Mouse (Mus musculus) stomach, embryonic 15.5 days (tissue): Measurements from ENCODE around the gene Cryba4. TPM values are rescaled to one million over a fixed set of nuclear protein-coding genes. Genes with fewer than 3 reads are reported as not detected.

Experiments
- ATAC-seq: fragments of 200-750 bp; cut with Nextera tagmentation; 2 replicates; pipeline ENCODE4 v1.8.0; 2017; ENCODE audit warnings: low read depth, moderate number of reproducible peaks, moderate TSS enrichment; ENCODE audit not compliant: insufficient read depth, low FRiP score
- H3K27ac ChIP-seq: fragments of 300-500 bp; sonication (generic); 2 replicates; pipeline ENCODE4 v1.5.1; 2015; ENCODE audit warnings: mild to moderate bottlenecking, inconsistent platforms
- H3K27me3 ChIP-seq: fragments of 300-500 bp; sonication (generic); replicated peaks from 2 replicates; pipeline ENCODE4 v1.6.1; 2015; ENCODE audit warnings: inconsistent platforms
- H3K36me3 ChIP-seq: fragments of 300-500 bp; sonication (generic); 2 replicates; pipeline ENCODE4 v1.6.1; 2015; ENCODE audit warnings: inconsistent platforms
- H3K4me1 ChIP-seq: fragments of 300-500 bp; sonication (generic); 2 replicates; pipeline ENCODE4 v1.6.1; 2015; ENCODE audit warnings: inconsistent platforms
- H3K4me2 ChIP-seq: fragments of 300-500 bp; sonication (generic); 2 replicates; pipeline ENCODE4 v1.6.1; 2015; ENCODE audit warnings: mild to moderate bottlenecking, inconsistent platforms
- H3K4me3 ChIP-seq: fragments of 300-500 bp; sonication (generic); replicated peaks from 2 replicates; pipeline ENCODE4 v1.5.1; 2015; ENCODE audit warnings: inconsistent platforms
- H3K9ac ChIP-seq: fragments of 300-500 bp; sonication (generic); 2 replicates; pipeline ENCODE4 v1.6.1; 2015; ENCODE audit warnings: inconsistent platforms
- H3K9me3 ChIP-seq: fragments of 300-500 bp; sonication (generic); 2 replicates; pipeline ENCODE4 v1.6.1; 2016; ENCODE audit warnings: inconsistent platforms
- WGBS: fragments of 180-500 bp; shearing (Covaris S2); methylation state at CpG from one replicate; pipeline ENCODE4 v1.1.7; 2015; 5-methylcytosine and 5-hydroxymethylcytosine counted together
- polyA plus RNA-seq: library from polyadenylated mRNA; unstranded; fragments of >200 nt; fragmentation: Nextera tagmentation; extraction: Ambion mirVana; gene quantifications from 2 replicates; pipeline ENCODE4 v1.2.1, GENCODE M21; 2015

Gene Cryba4
- polyA plus RNA-seq, 1 experiment from 2014 or later: 1.7 TPM

DNA sequence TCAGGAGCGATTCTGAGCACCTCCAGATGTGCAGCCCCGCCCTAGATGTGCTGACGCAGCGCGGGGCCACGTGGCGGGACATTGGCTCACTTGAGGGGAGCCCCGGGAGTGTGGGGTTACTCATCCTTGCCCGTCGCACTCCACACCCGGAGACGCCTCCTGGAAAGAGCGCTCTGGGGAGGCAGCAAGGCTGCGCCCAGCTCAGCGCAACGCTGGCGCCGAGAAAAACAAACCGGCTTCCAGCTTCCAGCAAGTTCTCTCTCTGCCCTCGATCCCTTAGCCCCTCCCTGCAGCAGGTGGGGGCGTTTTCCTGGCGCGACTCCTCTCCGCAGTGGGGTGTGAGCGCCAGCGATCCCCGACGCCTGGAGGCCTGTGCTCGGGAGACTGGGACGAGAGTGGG is 25.0 kb downstream of the Cryba4 start:
- H3K27me3 ChIP-seq: peaks cover 52% of the 10 kb centered on the region
- no peak for ATAC-seq
- no peak overlapping the region for H3K27ac ChIP-seq
- no peaks in the 10 kb centered on the region for H3K36me3 ChIP-seq
- H3K4me1 ChIP-seq: peaks cover 19% of the 10 kb centered on the region
- no peak overlapping the region for H3K9ac ChIP-seq
- WGBS: 1% methylated on average over 30 of the region's 30 CpGs
- H3K4me2 ChIP-seq: peak overlapping the region; percentile 56
- H3K9me3 ChIP-seq: no peaks in the 10 kb centered on the region
- H3K4me3 ChIP-seq: peak overlapping the region; percentile 37

DNA sequence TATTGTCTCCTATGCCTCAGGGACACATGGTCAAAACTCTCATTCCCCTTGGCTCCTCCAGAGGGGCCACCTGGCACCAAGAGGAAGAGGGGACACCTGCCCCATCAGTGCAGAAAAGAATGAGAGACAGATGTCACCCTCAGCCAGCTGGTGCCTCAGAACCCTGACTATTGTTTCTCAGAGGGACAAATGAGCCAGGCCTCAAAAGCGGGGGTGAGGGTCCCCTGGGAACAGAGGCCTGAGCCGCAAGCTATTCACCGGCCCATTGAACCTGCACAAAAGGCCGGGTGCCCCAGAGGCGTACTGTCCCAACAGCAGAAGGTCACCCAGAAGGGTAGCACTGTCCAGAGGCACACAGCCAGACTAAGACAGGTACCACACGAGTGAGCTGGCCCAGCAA is 26.7 kb downstream of the Cryba4 start:
- no peaks in the 10 kb centered on the region for H3K36me3 ChIP-seq
- H3K9ac ChIP-seq: no peak overlapping the region
- H3K9me3 ChIP-seq: no peaks in the 10 kb centered on the region
- H3K4me1 ChIP-seq: peaks cover 19% of the 10 kb centered on the region
- ATAC-seq: no peak
- H3K4me2 ChIP-seq: no peak overlapping the region
- peaks cover 51% of the 10 kb centered on the region for H3K27me3 ChIP-seq
- no peak overlapping the region for H3K4me3 ChIP-seq
- H3K27ac ChIP-seq: no peak overlapping the region
- 78% methylated on average over 6 of the region's 6 CpGs for WGBS

DNA sequence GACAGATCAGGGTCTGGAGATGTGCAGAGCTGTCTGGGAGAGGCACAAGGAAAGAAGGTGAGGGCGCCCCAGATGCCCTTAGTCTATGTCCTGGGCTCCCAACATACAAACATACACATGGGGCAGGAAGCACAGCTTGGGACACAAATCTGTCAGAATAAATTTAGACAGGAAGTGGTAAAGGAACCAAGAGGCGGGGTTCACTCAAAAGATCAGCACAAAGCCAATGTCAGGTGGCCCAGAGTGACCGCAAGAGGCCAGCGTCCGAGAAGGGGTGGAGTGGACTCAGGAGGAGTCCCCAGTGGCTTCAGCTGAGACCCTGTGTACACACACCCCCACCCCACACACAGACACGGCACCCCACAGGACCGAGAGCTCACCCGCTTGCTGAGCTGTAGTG is 32.1 kb downstream of the Cryba4 start:
- no peak overlapping the region for H3K4me2 ChIP-seq
- no peaks in the 10 kb centered on the region for H3K9me3 ChIP-seq
- H3K4me1 ChIP-seq: peaks cover 6% of the 10 kb centered on the region
- no peak overlapping the region for H3K4me3 ChIP-seq
- no peak overlapping the region for H3K9ac ChIP-seq
- 0 out of 2 replicates have a peak, but pooled peaks cover 3% of the 10 kb centered on the region for H3K27me3 ChIP-seq
- no peak for ATAC-seq
- WGBS: 85% methylated on average over 8 of the region's 8 CpGs
- no peaks in the 10 kb centered on the region for H3K36me3 ChIP-seq
- no peak overlapping the region for H3K27ac ChIP-seq

DNA sequence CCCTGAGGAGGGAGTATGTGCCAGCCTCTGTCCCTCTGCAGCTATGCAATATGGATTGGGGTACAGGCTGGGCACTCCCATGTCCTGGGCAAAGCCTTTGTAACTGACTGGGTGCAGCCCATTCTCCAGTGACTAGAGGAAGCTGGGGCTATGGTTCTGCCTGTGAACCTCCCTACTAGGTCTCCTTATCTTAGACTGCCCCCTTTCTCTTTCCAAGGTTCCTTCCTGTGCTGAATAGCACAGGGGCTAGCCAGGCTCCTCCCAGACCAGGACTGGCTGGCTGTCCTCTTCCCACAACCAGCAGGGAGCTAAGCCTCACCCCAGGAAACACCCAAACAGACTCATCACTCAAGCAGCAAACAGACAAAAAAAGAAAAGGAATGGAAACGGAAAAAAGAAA is 32.9 kb downstream of the Cryba4 start:
- 20% methylated on average over 1 of the region's 1 CpGs for WGBS
- Histone ChIP-seq H3K36me3 (no peaks in the 10 kb centered on the region), H3K4me2 (no peak overlapping the region), H3K27ac (no peak overlapping the region), H3K4me3 (no peak overlapping the region), H3K27me3 (0 out of 2 replicates have a peak, but pooled peaks cover 3% of the 10 kb centered on the region), H3K9ac (no peak overlapping the region), H3K4me1 (peaks cover 12% of the 10 kb centered on the region), H3K9me3 (no peaks in the 10 kb centered on the region)
- ATAC-seq: no peak

DNA sequence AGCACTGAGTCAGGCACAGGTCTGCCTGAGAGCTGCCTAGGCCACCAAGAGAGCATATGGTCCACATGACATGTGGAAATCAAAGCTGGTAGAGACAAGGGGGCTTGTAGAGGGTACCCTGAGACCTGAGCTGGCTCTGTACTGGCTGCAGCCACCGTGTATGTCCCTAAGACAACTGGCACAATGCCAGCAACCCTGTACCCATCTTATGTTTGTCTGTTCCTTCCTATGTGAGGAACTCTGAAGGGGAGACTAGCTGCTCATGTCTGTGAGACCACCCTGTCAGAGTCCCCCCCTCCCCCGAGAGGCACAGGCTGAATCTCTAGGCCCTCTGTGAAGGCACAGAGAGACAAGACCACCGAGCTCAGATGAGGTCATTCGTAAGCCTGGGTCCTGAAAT is 33.6 kb downstream of the Cryba4 start:
- no peak for ATAC-seq

DNA sequence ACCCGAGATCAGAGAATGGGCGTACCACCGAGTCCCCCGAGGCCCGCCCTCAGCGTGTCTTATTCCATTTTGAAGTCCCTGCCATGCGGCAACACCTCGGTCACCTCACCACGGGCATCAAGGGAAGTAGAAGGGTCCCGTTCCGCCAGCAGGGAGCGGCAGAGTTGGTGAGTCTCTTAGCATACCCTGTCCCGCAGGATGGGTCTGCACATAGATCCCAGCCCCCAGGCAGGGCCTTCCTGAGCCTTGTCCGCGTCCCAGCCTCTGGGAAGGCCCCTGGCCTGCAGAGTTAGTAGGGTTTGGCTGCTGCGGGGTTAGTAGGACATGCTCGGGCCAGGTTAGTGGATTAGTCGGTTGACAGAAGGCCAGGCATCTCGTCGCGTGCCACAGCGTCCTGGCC is 35.3 kb downstream of the Cryba4 start:
- H3K4me3 ChIP-seq: no peak overlapping the region
- H3K9ac ChIP-seq: no peak overlapping the region
- H3K36me3 ChIP-seq: no peaks in the 10 kb centered on the region
- H3K4me1 ChIP-seq: peaks cover 16% of the 10 kb centered on the region
- 63% methylated on average over 22 of the region's 22 CpGs for WGBS
- no peak overlapping the region for H3K27ac ChIP-seq
- H3K4me2 ChIP-seq: no peak overlapping the region
- no peaks in the 10 kb centered on the region for H3K27me3 ChIP-seq
- H3K9me3 ChIP-seq: no peaks in the 10 kb centered on the region
- ATAC-seq: no peak

More for the DNA sequence above, 33.6 kb downstream of the Cryba4 start:
- H3K4me3 ChIP-seq: no peak overlapping the region
- H3K9ac ChIP-seq: no peak overlapping the region
- H3K36me3 ChIP-seq: no peaks in the 10 kb centered on the region
- WGBS: 64% methylated on average over 4 of the region's 4 CpGs
- peaks cover 16% of the 10 kb centered on the region for H3K4me1 ChIP-seq
- H3K9me3 ChIP-seq: no peaks in the 10 kb centered on the region
- no peak overlapping the region for H3K27ac ChIP-seq
- H3K4me2 ChIP-seq: no peak overlapping the region
- H3K27me3 ChIP-seq: no peaks in the 10 kb centered on the region

DNA sequence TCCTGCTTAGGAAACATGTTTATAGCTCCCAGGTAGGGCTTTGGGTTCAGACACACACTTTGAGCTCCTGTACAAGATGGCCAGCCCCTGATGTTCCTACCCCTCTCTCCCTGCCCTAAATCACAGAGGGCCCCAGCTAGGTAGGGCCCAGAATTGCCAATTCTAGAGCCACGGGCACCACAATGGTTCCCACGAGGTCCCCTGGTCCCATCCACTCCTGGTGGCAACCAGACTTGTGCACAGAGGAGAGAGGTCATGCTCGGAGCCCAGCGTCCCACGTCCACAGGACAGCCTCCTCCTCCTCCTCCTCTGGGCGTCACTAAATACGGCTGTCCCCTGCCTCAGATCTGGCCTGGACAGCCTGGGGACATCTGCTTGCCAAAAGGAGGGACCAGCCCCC is 36.0 kb downstream of the Cryba4 start:
- H3K36me3 ChIP-seq: no peaks in the 10 kb centered on the region
- H3K4me1 ChIP-seq: peaks cover 16% of the 10 kb centered on the region
- no peak overlapping the region for H3K9ac ChIP-seq
- no peak overlapping the region for H3K27ac ChIP-seq
- no peak for ATAC-seq
- WGBS: 79% methylated on average over 7 of the region's 7 CpGs
- H3K4me3 ChIP-seq: no peak overlapping the region
- no peaks in the 10 kb centered on the region for H3K9me3 ChIP-seq
- H3K27me3 ChIP-seq: no peaks in the 10 kb centered on the region
- no peak overlapping the region for H3K4me2 ChIP-seq

DNA sequence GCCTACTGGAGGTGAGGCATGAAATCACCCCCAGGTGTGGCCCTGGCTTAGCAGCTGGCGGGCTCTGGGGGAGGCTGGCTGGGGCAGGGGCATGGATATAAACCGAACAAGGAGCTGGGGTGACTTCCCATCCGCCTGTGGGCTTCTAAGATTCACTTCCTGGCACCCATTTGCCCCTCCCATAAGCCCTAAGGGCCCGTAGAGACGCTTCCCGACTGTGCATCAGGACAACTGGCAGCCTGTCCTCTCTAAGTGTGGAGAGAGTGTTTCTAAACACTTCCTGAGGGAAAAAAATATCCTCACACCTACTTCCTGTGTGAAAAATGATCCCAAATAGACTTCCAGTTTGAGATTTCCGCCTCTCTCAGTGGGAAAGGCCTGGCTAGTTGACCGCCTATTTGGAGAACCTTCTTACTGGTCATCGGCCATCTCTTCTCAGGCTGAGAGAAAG is 36.5 kb downstream of the Cryba4 start:
- no peak for ATAC-seq
- 0 out of 2 replicates have a peak overlapping the region, but pooled peaks have one; percentile 2 for H3K4me3 ChIP-seq

DNA sequence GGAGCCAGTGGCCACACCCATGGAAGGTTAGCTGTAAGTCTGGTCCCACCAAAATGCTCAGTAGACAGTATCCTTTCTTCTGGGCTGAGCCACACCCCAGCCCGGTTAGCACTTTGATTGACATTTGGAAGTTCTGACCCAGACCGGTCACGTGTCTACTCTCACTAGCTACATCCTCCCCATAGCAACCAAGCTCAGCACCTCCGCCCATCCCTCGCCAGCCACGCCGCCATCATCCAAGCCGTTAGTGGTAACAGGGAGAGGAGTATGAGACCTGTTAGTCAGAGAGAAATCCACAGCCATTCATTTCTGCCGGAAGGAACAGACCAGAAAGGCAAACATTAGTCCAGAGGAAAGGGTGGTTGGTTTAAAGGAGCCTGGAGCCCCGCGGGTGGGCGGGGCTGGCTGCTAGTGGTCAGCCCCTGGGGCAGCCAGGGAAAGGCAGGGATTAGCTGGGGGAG is 37.0 kb downstream of the Cryba4 start:
- Histone ChIP-seq H3K4me3 (0 out of 2 replicates have a peak overlapping the region, but pooled peaks have one; percentile 2), H3K9me3 (no peaks in the 10 kb centered on the region), H3K27ac (peak overlapping the region; percentile 33; the same call in 1 of the 2 replicates), H3K36me3 (no peaks in the 10 kb centered on the region), H3K4me1 (peaks cover 16% of the 10 kb centered on the region), H3K9ac (no peak overlapping the region), H3K4me2 (peak overlapping the region; percentile 34), H3K27me3 (no peaks in the 10 kb centered on the region)
- no peak for ATAC-seq
- 22% methylated on average over 12 of the region's 12 CpGs for WGBS

More for the DNA sequence above, 36.5 kb downstream of the Cryba4 start:
- H3K27ac ChIP-seq: peak overlapping the region; percentile 33; the same call in 1 of the 2 replicates
- H3K27me3 ChIP-seq: no peaks in the 10 kb centered on the region
- peak overlapping the region; percentile 34 for H3K4me2 ChIP-seq
- H3K36me3 ChIP-seq: no peaks in the 10 kb centered on the region
- no peaks in the 10 kb centered on the region for H3K9me3 ChIP-seq
- 47% methylated on average over 9 of the region's 9 CpGs for WGBS
- H3K9ac ChIP-seq: no peak overlapping the region
- H3K4me1 ChIP-seq: peaks cover 16% of the 10 kb centered on the region

DNA sequence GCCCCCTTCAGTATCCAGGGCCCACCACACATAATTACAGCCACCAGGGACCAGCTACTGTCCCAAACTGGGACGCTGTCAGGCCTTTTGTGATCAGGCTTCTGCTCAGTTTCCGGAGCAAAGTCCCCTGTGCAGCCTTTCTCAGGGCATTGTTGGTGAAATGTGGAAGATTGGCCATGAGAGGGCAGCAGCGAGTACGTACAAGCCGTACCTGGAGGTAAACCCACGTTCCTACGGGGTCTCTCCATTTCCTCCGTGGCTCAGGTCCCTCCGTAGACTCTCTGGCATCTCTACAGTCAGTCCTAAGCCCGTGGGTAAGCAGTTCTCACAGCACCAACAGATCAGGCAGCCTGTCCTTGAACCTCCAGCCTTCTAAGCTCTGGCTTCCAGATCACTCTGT is 37.9 kb downstream of the Cryba4 start:
- Histone ChIP-seq H3K4me2 (no peak overlapping the region), H3K9ac (no peak overlapping the region), H3K27me3 (no peaks in the 10 kb centered on the region), H3K4me3 (no peak overlapping the region), H3K36me3 (no peaks in the 10 kb centered on the region), H3K4me1 (peaks cover 16% of the 10 kb centered on the region), H3K27ac (no peak overlapping the region), H3K9me3 (no peaks in the 10 kb centered on the region)
- ATAC-seq: no peak
- 9% methylated on average over 10 of the region's 10 CpGs for WGBS

DNA sequence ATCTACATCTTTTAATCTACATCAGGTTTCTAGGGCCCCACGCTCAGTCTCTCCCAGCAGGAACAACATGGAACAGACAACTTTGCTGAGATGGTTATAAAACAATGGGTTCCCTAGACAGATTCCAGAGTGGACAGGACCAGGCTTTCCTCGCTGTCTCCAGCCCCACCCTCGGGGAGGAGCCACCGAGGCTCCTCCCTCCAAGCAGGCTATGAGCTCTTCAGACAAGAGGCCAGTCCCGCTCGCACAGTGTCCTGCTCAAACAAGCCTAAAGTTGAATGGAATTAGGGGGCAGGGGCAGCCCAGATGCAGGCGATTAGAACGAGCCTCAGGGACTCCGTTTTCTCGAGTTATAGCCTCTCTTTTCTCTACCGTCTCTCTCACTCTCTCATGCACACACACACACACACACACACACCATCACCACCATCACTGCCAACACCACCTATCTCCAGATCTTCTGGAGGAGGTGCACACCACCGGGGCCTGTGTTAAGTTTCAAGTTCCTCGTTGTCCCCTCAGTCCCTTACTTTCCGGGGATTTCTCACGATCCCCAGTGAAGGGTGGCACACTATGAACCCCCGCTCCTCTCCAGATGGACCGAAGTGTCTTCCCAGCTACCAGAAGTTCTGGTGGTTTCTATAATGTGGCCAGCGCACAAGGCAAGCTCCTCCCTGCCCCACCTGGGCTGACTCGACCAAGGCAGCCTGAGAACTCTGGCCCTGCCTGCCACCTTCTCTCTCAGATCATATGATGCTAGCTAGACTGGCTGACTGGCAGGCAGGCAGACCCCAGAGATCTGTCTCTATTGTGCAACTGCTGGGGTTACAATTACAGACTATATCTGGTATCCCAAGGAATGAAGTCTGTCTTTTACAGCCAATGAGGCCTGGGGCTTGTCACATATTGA is 38.7 kb downstream of the Cryba4 start:
- Histone ChIP-seq H3K9me3 (no peaks in the 10 kb centered on the region), H3K4me1 (peaks cover 16% of the 10 kb centered on the region), H3K27me3 (no peaks in the 10 kb centered on the region), H3K36me3 (no peaks in the 10 kb centered on the region), H3K4me2 (no peak overlapping the region), H3K27ac (no peak overlapping the region), H3K4me3 (no peak overlapping the region), H3K9ac (no peak overlapping the region)
- 42% methylated on average over 19 of the region's 19 CpGs for WGBS
- 0 out of 2 replicates have a peak, but pooled peaks have one; percentile 23 for ATAC-seq

DNA sequence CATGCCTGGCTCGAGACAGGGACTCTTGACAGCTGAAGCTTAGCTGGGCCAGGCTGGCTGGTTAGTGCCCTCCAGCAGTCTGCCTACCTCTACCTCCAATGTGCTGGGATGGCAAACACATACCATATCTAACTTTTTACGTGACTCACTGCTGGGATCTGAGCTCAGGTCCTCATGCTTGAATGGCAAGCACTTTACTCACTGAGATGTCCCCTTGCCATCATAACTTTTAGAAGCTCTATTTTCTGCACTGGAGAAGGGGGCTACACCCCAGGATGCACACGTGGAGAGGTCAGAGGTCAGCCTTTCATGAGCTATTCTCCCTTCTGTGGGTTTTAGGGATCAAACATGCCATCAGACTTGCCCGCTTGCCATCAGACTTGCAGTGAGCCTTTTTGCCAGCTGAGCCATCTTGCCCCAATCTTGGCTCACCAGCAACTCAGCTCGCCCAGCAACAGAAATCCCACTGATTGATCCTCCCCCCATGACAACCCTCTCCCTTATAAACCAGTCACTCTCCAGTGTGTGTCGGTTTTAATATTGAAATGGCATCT is 39.5 kb downstream of the Cryba4 start:
- ATAC-seq: no peak
- no peaks in the 10 kb centered on the region for H3K9me3 ChIP-seq
- 76% methylated on average over 6 of the region's 6 CpGs for WGBS
- no peak overlapping the region for H3K4me2 ChIP-seq
- H3K9ac ChIP-seq: no peak overlapping the region
- peaks cover 16% of the 10 kb centered on the region for H3K4me1 ChIP-seq
- no peaks in the 10 kb centered on the region for H3K36me3 ChIP-seq
- no peak overlapping the region for H3K4me3 ChIP-seq
- no peak overlapping the region for H3K27ac ChIP-seq
- no peaks in the 10 kb centered on the region for H3K27me3 ChIP-seq
